Comparison of ENCODE assay signal across 12 mouse cellular contexts in the genomic region with DNA sequence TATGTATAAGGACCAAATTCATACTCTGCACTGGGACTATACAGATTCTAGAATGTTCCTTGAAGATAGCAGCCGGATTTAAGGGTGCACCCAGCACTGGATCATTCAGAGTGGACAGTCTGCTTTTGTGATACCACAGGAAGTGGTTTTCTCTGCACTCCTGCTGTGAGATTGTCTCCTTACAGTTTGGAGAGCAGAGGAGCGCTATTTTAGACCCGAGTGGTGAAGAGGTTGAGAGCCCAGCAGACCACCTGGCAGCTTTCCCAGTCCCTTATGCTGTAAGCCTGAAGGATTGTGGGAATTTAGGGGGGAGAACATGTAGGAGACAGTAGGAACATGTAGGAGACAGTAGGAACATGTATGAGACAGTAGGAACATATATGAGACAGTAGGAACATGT.
DNase-seq lines count a peak whose midpoint lies in the region; ATAC-seq lines count a peak whose summit lies in the region.
"Had no signal": no experiment of that assay in that cellular context is flagged by ENCODE, and none has a peak within 500 bp of the region (broad histone marks: within the 10 kb centered on the region; RNA-seq: fewer than 3 reads in every experiment).

No protein-coding gene starts in this region.

- H3K4me3 ChIP-seq in heart, embryonic 13.5 days, result no peak overlapping the region
- no peak overlapping the region for H3K4me3 ChIP-seq in lung, embryonic 16.5 days (ENCODE audit: low read length)
- no peak overlapping the region for H3K4me3 ChIP-seq in limb, embryonic 10.5 days
- H3K4me3 ChIP-seq: forebrain, embryonic 15.5 days had no signal

- H3K9ac ChIP-seq in heart, embryonic 13.5 days, result 0 out of 2 replicates have a peak overlapping the region, but pooled peaks have one; percentile 35
- H3K9ac ChIP-seq in lung, embryonic 16.5 days (ENCODE audit: low read length), result no peak overlapping the region
- H3K9ac ChIP-seq: forebrain, embryonic 15.5 days had no signal

- no peaks in the 10 kb centered on the region for H3K9me3 ChIP-seq in heart, embryonic 13.5 days
- no peaks in the 10 kb centered on the region for H3K9me3 ChIP-seq in lung, embryonic 16.5 days (ENCODE audit: control insufficient read depth, low read length)
- no peaks in the 10 kb centered on the region for H3K9me3 ChIP-seq in limb, embryonic 10.5 days (replicated peaks)
- H3K9me3 ChIP-seq: forebrain, embryonic 15.5 days had no signal

- peaks cover 66% of the 10 kb centered on the region for H3K4me1 ChIP-seq in heart, embryonic 13.5 days
- peaks cover 20% of the 10 kb centered on the region for H3K4me1 ChIP-seq in lung, embryonic 16.5 days (replicated peaks; ENCODE audit: control insufficient read depth, insufficient read depth, low read length)
- H3K4me1 ChIP-seq in limb, embryonic 10.5 days, result peaks cover 46% of the 10 kb centered on the region

- ATAC-seq in heart, embryonic 13.5 days (ENCODE audit: extremely low read depth, insufficient number of reproducible peaks, low FRiP score, low TSS enrichment), result no peak
- no peak for ATAC-seq in lung, embryonic 16.5 days (ENCODE audit: low read depth)
- peak; percentile 55 for ATAC-seq in common myeloid progenitor, adult 5-6 weeks (replicated peaks; ENCODE audit: low read depth, poor library complexity, severe bottlenecking)
- ATAC-seq: CD4-positive, CD25-positive, alpha-beta regulatory T cell, adult 4 months; forebrain, embryonic 15.5 days had no signal

- DNase-seq in heart, adult 9 months (ENCODE audit: low spot score in 2 of 2), result no peak
- DNase-seq in lung, adult 18-20 months, result no peak
- no peak for DNase-seq in limb, embryonic 10.5 days (ENCODE audit: low spot score)
- no peak for DNase-seq in thymus, postnatal 10 days (ENCODE audit: low spot score in 2 of 2)
- DNase-seq in layer of hippocampus, adult 8-10 months (ENCODE audit: low spot score in 2 of 2), result no peak
- DNase-seq: adrenal gland, adult 8-10 months; thymus, postnatal 36 days had no signal

- H3K36me3 ChIP-seq in heart, embryonic 13.5 days, result no peaks in the 10 kb centered on the region
- H3K36me3 ChIP-seq in lung, embryonic 16.5 days (ENCODE audit: control insufficient read depth, insufficient read depth, low read length), result no peaks in the 10 kb centered on the region
- H3K36me3 ChIP-seq in limb, embryonic 10.5 days, result no peaks in the 10 kb centered on the region
- H3K36me3 ChIP-seq: forebrain, embryonic 15.5 days had no signal

- peak overlapping the region; percentile 95 for H3K27ac ChIP-seq in heart, embryonic 13.5 days (replicated peaks)
- peak overlapping the region; percentile 34; the same call in 1 of the 2 replicates for H3K27ac ChIP-seq in lung, embryonic 16.5 days (ENCODE audit: low read length)
- 0 out of 2 replicates have a peak overlapping the region, but pooled peaks have one; percentile 77 for H3K27ac ChIP-seq in limb, embryonic 10.5 days

- peak overlapping the region; percentile 10 for H3K4me2 ChIP-seq in heart, embryonic 13.5 days
- no peak overlapping the region for H3K4me2 ChIP-seq in lung, embryonic 16.5 days (ENCODE audit: low read depth, low read length)
- H3K4me2 ChIP-seq: forebrain, embryonic 15.5 days had no signal

- H3K27me3 ChIP-seq in heart, embryonic 13.5 days (replicated peaks), result peaks cover 3% of the 10 kb centered on the region; the same call in 1 of the 2 replicates
- no peaks in the 10 kb centered on the region for H3K27me3 ChIP-seq in lung, embryonic 16.5 days (ENCODE audit: control insufficient read depth, insufficient read depth, low read depth, low read length)
- peaks cover 28% of the 10 kb centered on the region for H3K27me3 ChIP-seq in limb, embryonic 10.5 days (ENCODE audit: low read depth, poor library complexity, severe bottlenecking)
- H3K27me3 ChIP-seq: forebrain, embryonic 15.5 days had no signal

- 7% methylated on average over 3 of the region's 3 CpGs for WGBS in heart, embryonic 13.5 days
- WGBS in lung, embryonic 16.5 days, result 27% methylated on average over 3 of the region's 3 CpGs
- WGBS in limb, embryonic 10.5 days, result 83% methylated on average over 3 of the region's 3 CpGs

Comparison
In these comparisons a context has a peak if more than half of its experiments do, and no peak if none do; other contexts are left out.
1. H3K27ac ChIP-seq: peak in every context shown above with its lines; median percentile 95 in heart, embryonic 13.5 days; 77 in limb, embryonic 10.5 days; 34 in lung, embryonic 16.5 days.